Mouse (Mus musculus) bone marrow macrophage, adult 2 months (primary cell): ENCODE results near the gene Pafah2. TPM values are rescaled to one million over a fixed set of nuclear protein-coding genes. Genes with fewer than 3 reads are reported as not detected.

Experiments
- H3K27ac ChIP-seq: 2 replicates; pipeline ENCODE4 v1.5.1; 2012; ENCODE audit warnings: low read depth, low read length; ENCODE audit not compliant: insufficient read depth
- H3K4me1 ChIP-seq: 2 replicates; pipeline ENCODE4 v1.6.1; 2012; ENCODE audit warnings: low read length; ENCODE audit not compliant: control insufficient read depth, insufficient read depth
- H3K4me3 ChIP-seq: 2 replicates; pipeline ENCODE4 v1.5.1; 2012; ENCODE audit warnings: mild to moderate bottlenecking, low read length, moderate library complexity; ENCODE audit not compliant: insufficient read depth
- CTCF ChIP-seq: IDR thresholded peaks from 2 replicates; pipeline ENCODE4 v1.5.1; 2012; ENCODE audit warnings: low read depth, mild to moderate bottlenecking, low read length, moderate library complexity
- POLR2A ChIP-seq: IDR thresholded peaks from 2 replicates; pipeline ENCODE4 v1.6.1; 2012; ENCODE audit warnings: mild to moderate bottlenecking, low read depth, low read length, borderline replicate concordance
- polyA plus RNA-seq: library from polyadenylated mRNA; stranded (reverse); fragments of >200 nt; gene quantifications from 2 replicates; pipeline ENCODE4 v1.2.4, GENCODE M21; 2012; ENCODE audit not compliant: missing spikeins, insufficient read depth, insufficient read length

The Pafah2 gene
- polyA plus RNA-seq, 1 experiment, result 6.4 TPM

DNA sequence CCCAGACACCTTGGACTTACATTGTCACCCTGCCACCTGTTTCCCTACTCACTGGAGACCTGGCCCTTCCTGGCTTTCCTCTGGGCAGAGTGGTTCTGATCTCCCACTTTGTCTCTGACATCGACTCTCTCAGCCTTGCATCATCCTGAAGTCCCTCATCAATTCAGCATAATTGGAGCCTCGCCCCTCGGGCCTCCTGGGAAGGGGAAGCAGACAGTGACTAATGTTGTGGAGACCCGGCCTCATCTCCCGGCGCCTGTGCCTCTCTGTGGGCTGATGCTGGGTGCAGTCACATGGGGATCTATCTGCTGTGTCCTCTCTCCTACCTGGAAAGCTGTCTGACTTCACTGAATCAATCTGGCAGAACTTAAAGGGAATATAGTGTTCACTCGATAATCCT lies 40.1 kb downstream of the Pafah2 start:
- TF ChIP-seq POLR2A, result no peak
- no peak for TF ChIP-seq CTCF
- Histone ChIP-seq H3K4me3 (no peak overlapping the region), H3K4me1 (no peaks in the 10 kb centered on the region), H3K27ac (no peak overlapping the region)

DNA sequence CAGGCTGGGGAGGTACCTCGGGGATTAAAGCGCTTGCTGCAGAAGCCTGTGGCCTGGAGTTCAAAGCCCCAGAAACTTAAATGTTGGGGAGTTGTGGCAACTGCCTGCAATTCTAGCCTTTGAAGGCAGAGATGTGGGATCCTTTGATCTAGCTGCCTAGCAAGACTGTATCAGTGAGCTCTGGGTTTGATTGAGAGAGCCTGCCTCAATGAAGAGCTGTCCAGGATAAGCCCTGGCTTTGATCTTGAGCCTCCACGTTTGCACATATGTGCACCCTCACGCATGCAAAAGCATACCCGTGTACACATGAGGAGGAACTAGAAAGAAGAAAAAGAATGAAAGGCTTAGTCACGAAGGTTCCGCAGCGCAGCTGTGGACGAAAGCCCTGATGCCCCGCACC lies 40.5 kb downstream of the Pafah2 start:
- no peak for TF ChIP-seq CTCF
- TF ChIP-seq POLR2A, result no peak
- no peak overlapping the region for H3K27ac ChIP-seq
- no peaks in the 10 kb centered on the region for H3K4me1 ChIP-seq
- no peak overlapping the region for H3K4me3 ChIP-seq

DNA sequence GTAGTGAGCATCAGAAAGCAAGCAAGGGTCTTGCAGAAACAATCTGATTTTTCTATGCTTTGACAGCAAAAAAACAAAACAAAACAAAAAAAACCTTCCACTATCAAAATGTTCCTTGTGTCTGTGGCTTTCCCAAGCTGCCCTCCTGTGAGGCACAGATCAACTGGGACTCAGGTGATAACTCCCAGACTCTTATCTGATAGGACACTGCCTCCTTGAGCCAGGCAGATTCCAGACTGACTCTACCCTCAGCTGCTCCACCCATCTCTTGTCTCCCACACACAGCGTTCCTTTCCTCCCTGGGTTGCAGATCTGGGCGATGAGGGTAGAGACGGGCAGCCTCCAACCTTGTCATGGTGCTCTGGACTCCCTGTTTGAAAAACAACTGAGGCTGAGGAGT lies 43.0 kb downstream of the Pafah2 start:
- no peaks in the 10 kb centered on the region for H3K4me1 ChIP-seq
- H3K4me3 ChIP-seq, result no peak overlapping the region
- no peak for TF ChIP-seq POLR2A
- TF ChIP-seq CTCF, result no peak
- H3K27ac ChIP-seq, result no peak overlapping the region

GRCm38 (mm10) chr4:134439919-134440318 lies 43.8 kb downstream of the Pafah2 start:
- Histone ChIP-seq H3K4me3 (no peak overlapping the region), H3K4me1 (no peaks in the 10 kb centered on the region), H3K27ac (no peak overlapping the region)
- TF ChIP-seq POLR2A (no peak), CTCF (no peak)

- TF ChIP-seq POLR2A (no peak), CTCF (no peak)
- H3K4me3 ChIP-seq, result no peak overlapping the region
- no peak overlapping the region for H3K27ac ChIP-seq
- H3K4me1 ChIP-seq, result no peaks in the 10 kb centered on the region
Measured at GRCm38 (mm10) chr4:134442216-134442615, 46.1 kb downstream of the Pafah2 start.

- no peak for TF ChIP-seq POLR2A
- TF ChIP-seq CTCF, result no peak
- no peak overlapping the region for H3K27ac ChIP-seq
- no peak overlapping the region for H3K4me3 ChIP-seq
- no peaks in the 10 kb centered on the region for H3K4me1 ChIP-seq
Measured at GRCm38 (mm10) chr4:134443589-134443988, 47.5 kb downstream of the Pafah2 start.

DNA sequence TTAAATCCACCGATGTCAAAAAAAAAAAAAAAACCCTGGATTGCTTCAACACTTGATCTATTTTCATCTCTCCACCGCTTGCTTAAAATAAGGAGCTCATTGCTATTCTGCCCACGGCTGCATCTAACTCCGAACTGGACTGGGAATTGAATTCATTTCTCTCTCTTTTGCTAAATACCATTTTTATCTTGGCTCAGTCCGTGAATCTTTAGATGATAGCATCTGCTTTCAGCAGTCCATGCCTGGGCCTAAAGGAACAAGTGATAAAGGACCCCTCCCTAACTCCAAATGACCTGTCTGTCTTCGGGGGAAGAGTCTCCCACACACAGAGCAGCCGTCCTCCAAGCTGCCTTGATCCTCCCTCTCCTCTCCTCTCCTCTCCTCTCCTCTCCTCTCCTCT lies 48.8 kb downstream of the Pafah2 start:
- Histone ChIP-seq H3K4me1 (no peaks in the 10 kb centered on the region), H3K4me3 (no peak overlapping the region), H3K27ac (no peak overlapping the region)
- no peak for TF ChIP-seq POLR2A
- TF ChIP-seq CTCF, result no peak

- Histone ChIP-seq H3K4me3 (no peak overlapping the region), H3K4me1 (no peaks in the 10 kb centered on the region), H3K27ac (no peak overlapping the region)
- no peak for TF ChIP-seq POLR2A
- no peak for TF ChIP-seq CTCF
Measured at GRCm38 (mm10) chr4:134445489-134445888, 49.4 kb downstream of the Pafah2 start.

DNA sequence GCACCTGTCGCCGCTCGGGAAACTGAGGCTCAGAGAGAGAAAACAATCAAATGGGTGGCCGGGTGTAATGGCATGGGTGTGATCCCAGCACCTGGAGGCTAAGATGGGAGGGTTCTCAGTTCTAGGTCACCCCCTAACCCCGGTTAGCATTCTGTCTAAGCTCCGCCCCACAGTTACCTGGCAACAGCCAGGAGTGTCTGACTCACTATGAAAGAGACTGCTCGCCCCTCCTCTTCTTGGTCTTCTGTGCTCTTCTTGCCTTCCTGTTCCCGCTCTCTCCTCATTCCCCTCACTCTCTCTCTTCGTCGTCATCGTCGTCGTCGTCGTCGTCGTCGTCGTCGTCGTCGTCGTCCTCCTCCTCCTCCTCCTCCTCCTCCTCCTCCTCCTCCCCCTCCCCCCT lies 51.8 kb downstream of the Pafah2 start:
- no peak for TF ChIP-seq CTCF
- no peak for TF ChIP-seq POLR2A
- peaks cover 6% of the 10 kb centered on the region for H3K4me1 ChIP-seq
- H3K4me3 ChIP-seq, result no peak overlapping the region
- no peak overlapping the region for H3K27ac ChIP-seq

GRCm38 (mm10) chr4:134449595-134450391 lies 53.7 kb downstream of the Pafah2 start:
- no peak overlapping the region for H3K4me3 ChIP-seq
- H3K27ac ChIP-seq, result no peak overlapping the region
- H3K4me1 ChIP-seq, result peaks cover 6% of the 10 kb centered on the region
- TF ChIP-seq CTCF, result no peak
- no peak for TF ChIP-seq POLR2A
